Mouse (Mus musculus) brain, adult 2 months (tissue): ENCODE measurements around the gene Pcid2.
A peak's percentile ranks its signal among the peaks of the same experiment; 100 is the strongest.

Source experiments
- DNase-seq: peaks from one replicate; pipeline ENCODE4 v3.0.0; 2011; ENCODE audit warnings: low read depth, low spot score

Pcid2 gene

GRCm38 (mm10) chr8:13105087-13105881 lies at the start of gene Pcid2, which contains the start of gene Cul4a:
Pcid2 (minus strand) TSS chr8:13105459.
Cul4a (plus strand) TSS chr8:13105621.
- peak; percentile 99 for DNase-seq

- no peak for DNase-seq
Observed at GRCm38 (mm10) chr8:13154099-13154498, 48.8 kb upstream of the Pcid2 start.

- no peak for DNase-seq
Observed at GRCm38 (mm10) chr8:13150929-13151328, 45.7 kb upstream of the Pcid2 start.

GRCm38 (mm10) chr8:13149866-13150265 lies 44.6 kb upstream of the Pcid2 start:
- DNase-seq = no peak

- no peak for DNase-seq
Observed at GRCm38 (mm10) chr8:13149287-13149686, 44.0 kb upstream of the Pcid2 start.

GRCm38 (mm10) chr8:13148476-13148875 lies 43.2 kb upstream of the Pcid2 start:
- DNase-seq = no peak

- no peak for DNase-seq
Observed at GRCm38 (mm10) chr8:13141681-13142080, 36.4 kb upstream of the Pcid2 start.

GRCm38 (mm10) chr8:13139641-13140182 lies 34.5 kb upstream of the Pcid2 start:
- DNase-seq = no peak

- peak; percentile 79 for DNase-seq
Observed at GRCm38 (mm10) chr8:13132220-13132619, 27.0 kb upstream of the Pcid2 start.

GRCm38 (mm10) chr8:13124897-13125296 lies 19.6 kb upstream of the Pcid2 start:
- DNase-seq = no peak

GRCm38 (mm10) chr8:13122887-13123421 lies 17.7 kb upstream of the Pcid2 start:
- DNase-seq = no peak

GRCm38 (mm10) chr8:13120882-13121665 lies 15.8 kb upstream of the Pcid2 start:
- no peak for DNase-seq

- DNase-seq = no peak
Observed at GRCm38 (mm10) chr8:13118516-13118915, 13.3 kb upstream of the Pcid2 start.

- DNase-seq = peak; percentile 12
Observed at GRCm38 (mm10) chr8:13117096-13117495, 11.8 kb upstream of the Pcid2 start.

- DNase-seq = no peak
Observed at GRCm38 (mm10) chr8:13113232-13113631, 8.0 kb upstream of the Pcid2 start.

GRCm38 (mm10) chr8:13111917-13112316 lies 6.7 kb upstream of the Pcid2 start:
- no peak for DNase-seq

GRCm38 (mm10) chr8:13109416-13109960 lies 4.2 kb upstream of the Pcid2 start:
- no peak for DNase-seq

- no peak for DNase-seq
Observed at GRCm38 (mm10) chr8:13108967-13109366, 3.7 kb upstream of the Pcid2 start.

- no peak for DNase-seq
Observed at GRCm38 (mm10) chr8:13107990-13108638, 2.9 kb upstream of the Pcid2 start.

- peak; percentile 27 for DNase-seq
Observed at GRCm38 (mm10) chr8:13105908-13106551, 771 bp upstream of the Pcid2 start.

GRCm38 (mm10) chr8:13104691-13105086 lies 570 bp downstream of the Pcid2 start:
- DNase-seq = peak; percentile 97
